Mouse (Mus musculus): ENCODE measurements around the gene Acot11.
A peak's percentile ranks its signal among the peaks of the same experiment; 100 is the strongest.
"Not testable (repeated sequence)": the region's sequence is repeated elsewhere in the genome, so short reads cannot be mapped to it uniquely, and the experiment has no call there.

The Acot11 gene

DNA sequence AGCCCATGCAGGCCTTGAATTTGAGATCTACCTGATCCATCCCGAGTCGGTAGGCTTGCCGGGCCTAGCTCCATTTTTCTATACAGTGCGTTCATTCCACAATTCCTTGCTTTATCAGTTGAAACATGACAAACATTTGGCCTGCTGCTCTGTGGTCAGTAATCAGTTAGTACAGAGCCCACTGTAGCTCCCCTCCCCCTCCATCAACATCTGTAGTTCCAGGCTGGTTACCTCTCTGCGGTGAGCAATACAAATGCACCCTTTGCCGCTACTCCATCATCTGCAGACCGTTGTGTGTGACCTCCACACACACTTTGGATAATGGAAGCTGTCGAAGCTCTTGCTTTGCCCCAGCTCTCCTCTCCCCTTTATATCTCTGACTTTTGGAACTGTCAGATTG, 6.4 kb upstream of the Acot11 start:
- no peak for DNase-seq (ENCODE audit: extremely low spot score, low spot score)

DNA sequence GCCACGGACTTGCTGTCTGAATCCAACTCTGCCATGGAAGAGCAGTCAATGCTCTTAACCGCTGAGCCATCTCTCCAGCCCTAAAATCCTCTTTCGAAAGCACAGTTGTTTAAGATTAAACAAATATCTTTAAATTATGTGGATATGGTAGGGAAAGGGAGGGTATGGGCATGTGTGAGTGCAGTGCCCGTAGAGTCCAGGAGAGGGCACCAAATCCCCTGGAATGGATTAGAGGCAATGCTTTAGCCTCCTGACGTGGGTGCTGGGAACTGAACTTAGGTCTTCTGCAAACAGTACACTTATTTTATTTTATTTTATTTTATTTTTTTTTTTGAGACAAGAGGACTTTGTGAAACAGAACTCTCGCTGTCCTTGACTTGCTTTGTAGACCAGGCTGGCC, 5.2 kb upstream of the Acot11 start:
- no peak for DNase-seq (ENCODE audit: extremely low spot score, low spot score)

GRCm38 (mm10) chr4:106807287-106807686, 2.5 kb upstream of the Acot11 start:
- DNase-seq (ENCODE audit: extremely low spot score, low spot score) = no peak

DNA sequence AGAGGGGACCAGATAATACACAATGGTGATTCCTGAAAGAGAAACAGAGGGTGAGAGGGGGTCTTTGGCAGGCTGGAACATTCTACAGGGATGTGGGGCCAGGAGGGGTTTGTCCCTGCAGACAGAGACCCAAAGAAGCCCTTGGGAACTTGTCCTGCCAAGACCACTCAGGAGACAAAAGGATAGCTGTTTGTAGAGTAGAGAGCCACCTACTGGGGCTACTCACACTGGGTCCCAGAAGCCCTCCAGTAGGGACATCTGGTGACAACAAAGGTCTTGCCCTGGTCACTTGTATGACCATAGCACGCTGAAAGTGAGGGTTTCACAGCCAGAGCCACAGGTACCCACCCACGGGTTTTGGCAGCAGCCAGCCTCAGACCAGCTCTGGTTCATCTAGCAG, 1.1 kb upstream of the Acot11 start:
- no peak for DNase-seq (ENCODE audit: extremely low spot score, low spot score)

DNA sequence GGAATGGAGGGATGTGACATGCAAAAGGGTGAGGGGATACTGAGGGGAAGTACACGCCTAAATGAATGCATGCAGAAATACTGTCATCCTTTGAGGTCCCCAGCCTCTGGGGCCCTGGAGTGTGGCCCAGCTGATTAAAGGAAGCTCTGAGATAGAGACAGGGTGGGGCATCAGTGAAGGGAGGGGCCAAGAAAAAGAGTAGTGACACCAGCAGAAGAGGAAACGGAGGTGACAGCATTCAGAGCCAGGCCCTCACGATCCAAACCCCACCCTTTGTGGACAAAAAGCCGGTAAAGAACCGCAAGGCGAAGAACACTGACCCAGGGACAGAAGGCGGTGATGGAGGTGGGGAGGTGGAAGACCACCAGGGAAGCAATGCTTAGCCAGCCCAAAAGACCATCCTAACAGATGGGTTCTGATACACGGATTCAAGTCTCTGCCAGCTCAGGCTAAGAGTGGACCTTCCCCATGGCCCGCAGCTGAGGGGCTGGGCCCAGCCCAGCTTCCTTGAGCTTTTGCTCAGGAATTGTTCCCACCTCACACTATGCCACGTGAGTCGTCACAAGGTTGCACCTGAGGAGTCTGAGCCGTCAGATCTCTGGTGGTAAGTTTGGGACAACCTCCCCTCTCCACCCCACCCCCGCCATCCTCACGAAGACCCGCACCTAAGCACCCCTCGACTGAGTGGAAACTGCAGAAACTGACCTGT, 443 bp downstream of the Acot11 start:
- DNase-seq (ENCODE audit: extremely low spot score, low spot score) = no peak

DNA sequence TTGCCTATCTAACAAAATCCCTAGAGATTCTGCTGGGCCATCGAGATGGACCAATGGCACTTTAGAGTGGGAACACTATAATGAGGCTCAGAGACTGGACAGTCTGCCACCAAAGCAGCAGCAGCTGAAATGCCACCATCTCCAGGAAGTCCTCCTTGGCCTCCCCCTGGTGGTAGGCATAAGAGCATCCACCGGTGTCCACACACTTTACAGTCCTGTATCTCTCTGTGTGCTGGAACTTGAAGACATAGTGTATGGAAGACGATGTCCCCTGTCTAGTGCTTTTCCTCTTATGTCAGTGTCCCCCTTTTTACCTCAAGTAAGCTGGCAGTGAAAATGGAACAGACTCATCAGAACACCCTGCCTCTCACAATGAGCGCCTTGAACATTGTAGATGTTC, 1.0 kb downstream of the Acot11 start:
- no peak for DNase-seq (ENCODE audit: extremely low spot score, low spot score)

DNA sequence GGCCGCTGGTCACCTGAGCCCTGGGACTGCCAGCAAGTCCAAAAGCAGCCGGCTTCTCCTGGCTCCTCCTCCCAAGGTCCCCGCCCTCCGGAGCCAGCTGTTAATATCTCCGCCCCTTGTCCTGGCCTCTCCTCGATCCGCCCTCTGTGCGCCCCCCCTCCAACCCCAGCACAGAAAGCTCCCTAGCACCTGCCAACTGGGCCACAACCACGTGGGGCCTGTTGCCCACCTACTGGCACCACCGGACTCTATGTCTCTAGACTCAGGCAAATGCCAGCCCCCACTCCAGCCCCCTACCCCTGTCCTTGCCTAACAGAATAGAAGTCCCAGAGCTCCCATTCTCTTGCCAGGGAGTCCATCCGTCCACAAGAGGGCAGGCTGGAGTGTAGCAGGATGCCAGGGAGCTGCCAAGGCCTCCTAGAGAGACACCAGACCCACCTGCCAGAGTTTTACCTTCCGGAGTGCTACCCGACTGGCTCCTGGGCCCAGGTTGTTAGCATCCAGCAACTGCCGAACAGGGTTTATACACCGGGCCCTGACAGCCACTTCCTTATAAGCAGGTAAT, 4.9 kb downstream of the Acot11 start:
- DNase-seq (ENCODE audit: extremely low spot score, low spot score) = peak; percentile 72

- no peak for DNase-seq (ENCODE audit: extremely low spot score, low spot score)
These were observed 5.8 kb downstream of the Acot11 start for GRCm38 (mm10) chr4:106798908-106799546.

GRCm38 (mm10) chr4:106795289-106795688, 9.5 kb downstream of the Acot11 start:
- no peak for DNase-seq (ENCODE audit: extremely low spot score, low spot score)

- DNase-seq (ENCODE audit: extremely low spot score, low spot score) = no peak
These were observed 10.6 kb downstream of the Acot11 start for GRCm38 (mm10) chr4:106794247-106794646.

GRCm38 (mm10) chr4:106793826-106794225, 11.0 kb downstream of the Acot11 start:
- not testable (repeated sequence) for DNase-seq (ENCODE audit: extremely low spot score, low spot score)

- no peak for DNase-seq (ENCODE audit: extremely low spot score, low spot score)
These were observed 12.5 kb downstream of the Acot11 start for GRCm38 (mm10) chr4:106792276-106792675.

GRCm38 (mm10) chr4:106790938-106791337, 13.9 kb downstream of the Acot11 start:
- no peak for DNase-seq (ENCODE audit: extremely low spot score, low spot score)

GRCm38 (mm10) chr4:106790218-106790617, 14.6 kb downstream of the Acot11 start:
- DNase-seq (ENCODE audit: extremely low spot score, low spot score) = not testable (repeated sequence)

GRCm38 (mm10) chr4:106789705-106790104, 15.1 kb downstream of the Acot11 start:
- DNase-seq (ENCODE audit: extremely low spot score, low spot score) = no peak

DNA sequence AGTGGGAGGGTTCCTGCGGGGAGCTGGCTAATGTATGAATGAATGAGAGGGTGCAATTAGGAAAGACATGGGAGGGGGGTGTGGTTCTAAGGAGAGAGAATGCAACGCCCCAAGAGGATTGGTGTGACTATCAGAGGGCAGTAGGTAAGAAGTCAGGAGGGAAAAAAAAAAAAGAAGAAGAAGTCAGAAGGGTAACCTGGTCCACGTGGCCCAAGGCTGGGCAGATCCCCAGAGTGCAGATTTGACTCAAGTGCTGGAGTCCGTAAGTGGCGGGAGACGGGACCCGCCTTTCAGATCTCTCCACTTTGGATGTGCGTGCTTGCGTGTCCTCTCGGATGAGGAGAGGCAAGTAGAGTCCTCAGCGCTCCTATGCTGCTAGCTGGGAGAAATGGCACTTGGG, 16.2 kb downstream of the Acot11 start:
- DNase-seq (ENCODE audit: extremely low spot score, low spot score) = no peak

DNA sequence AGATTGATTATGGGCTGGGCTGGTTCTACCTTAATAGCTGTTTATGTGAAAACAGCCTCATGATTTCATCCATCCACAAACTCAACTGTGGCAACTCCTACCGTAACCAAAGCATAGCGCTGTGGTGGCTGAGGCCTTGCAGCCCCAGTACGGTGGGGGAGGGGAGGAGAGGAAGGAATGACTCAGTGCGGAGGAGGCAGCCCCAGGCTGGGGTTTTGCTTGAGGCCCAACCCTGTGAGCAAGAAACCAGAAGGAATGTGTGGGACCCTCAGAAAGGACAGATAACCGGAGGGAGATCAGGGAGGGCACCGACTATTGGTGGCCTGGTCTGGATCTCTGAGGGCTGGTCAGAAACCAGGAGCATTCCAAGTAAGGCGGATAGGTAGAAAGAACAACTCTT, 17.0 kb downstream of the Acot11 start:
- no peak for DNase-seq (ENCODE audit: extremely low spot score, low spot score)

- peak; percentile 70 for DNase-seq (ENCODE audit: extremely low spot score, low spot score)
These were observed 18.9 kb downstream of the Acot11 start for GRCm38 (mm10) chr4:106785753-106786540.

DNA sequence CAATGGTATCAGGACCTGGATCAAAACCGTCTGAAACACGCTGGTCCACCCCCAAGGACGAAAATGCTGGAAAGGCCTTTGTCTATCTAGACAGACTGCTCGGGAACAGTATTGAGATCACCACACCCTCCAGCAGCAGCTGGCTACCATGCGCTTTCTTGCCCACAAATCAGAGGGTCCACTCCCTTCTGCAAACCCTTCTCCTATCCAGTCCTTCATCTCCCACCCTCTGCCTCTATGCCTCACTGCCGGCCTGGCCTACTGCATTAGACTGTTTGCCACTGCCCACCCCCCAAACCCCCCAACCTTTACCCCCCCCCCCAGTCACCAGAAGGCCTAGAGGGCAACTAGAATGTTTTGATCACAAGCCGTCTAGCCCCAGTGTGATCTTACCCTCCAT, 19.5 kb downstream of the Acot11 start:
- DNase-seq (ENCODE audit: extremely low spot score, low spot score) = no peak

- DNase-seq (ENCODE audit: extremely low spot score, low spot score) = no peak
These were observed 20.0 kb downstream of the Acot11 start for GRCm38 (mm10) chr4:106784806-106785205.

GRCm38 (mm10) chr4:106783137-106783536, 21.7 kb downstream of the Acot11 start:
- DNase-seq (ENCODE audit: extremely low spot score, low spot score) = no peak

- peak; percentile 63 for DNase-seq (ENCODE audit: extremely low spot score, low spot score)
These were observed 24.8 kb downstream of the Acot11 start for GRCm38 (mm10) chr4:106780045-106780444.
